Mouse (Mus musculus) CH12.LX (cell line): ENCODE measurements around the gene Ppp4c. TPM values are rescaled to one million over a fixed set of nuclear protein-coding genes. Genes with fewer than 3 reads are reported as not detected.

ENCODE experiments used
- DNase-seq: peaks from one replicate; pipeline ENCODE4 v3.0.0-alpha.2; 2013; ENCODE audit errors: extremely low read depth
- H3K27ac ChIP-seq: 2 replicates; pipeline ENCODE4 v1.5.1; 2012; ENCODE audit warnings: low read depth, mild to moderate bottlenecking, control low read depth, moderate library complexity; ENCODE audit not compliant: insufficient read depth
- H3K27me3 ChIP-seq: replicated peaks from 2 replicates; pipeline ENCODE3; 2012; ENCODE audit warnings: inconsistent platforms
- H3K36me3 ChIP-seq, 2 experiments: replicated peaks in 1 of 2; 2 replicates each; pipeline versions ENCODE3 to v1.6.1; 2012; ENCODE audit warnings: inconsistent platforms in 1 of 2, low read length in 1 of 2, mild to moderate bottlenecking in 1 of 2, mixed read lengths in 1 of 2, moderate library complexity in 1 of 2; ENCODE audit not compliant: control insufficient read depth in 1 of 2, insufficient read depth in 1 of 2
- H3K4me1 ChIP-seq, 2 experiments: 2 replicates each; pipeline ENCODE4 v1.6.1; 2012; ENCODE audit warnings: inconsistent platforms in 1 of 2, moderate library complexity in 1 of 2; ENCODE audit not compliant: insufficient read depth in 2 of 2, control insufficient read depth in 1 of 2
- H3K4me2 ChIP-seq: 2 replicates; pipeline ENCODE4 v1.6.1; 2012; ENCODE audit warnings: low read depth, mild to moderate bottlenecking, control low read depth; ENCODE audit not compliant: poor library complexity, insufficient read depth, severe bottlenecking
- H3K4me3 ChIP-seq, 3 experiments: fragments of 150-350 bp in 1 of 3; sonication (generic) in 1 of 3; replicated peaks in 1 of 3; 2 replicates each; pipeline versions ENCODE3 to v1.5.1; 2011 to 2012; ENCODE audit warnings: low read depth in 2 of 3, low read length in 2 of 3, mild to moderate bottlenecking in 2 of 3, moderate library complexity in 2 of 3, control low read depth in 1 of 3, improper control_type of control experiment in 1 of 3, inconsistent platforms in 1 of 3, mixed read lengths in 1 of 3; ENCODE audit not compliant: poor library complexity in 1 of 3
- H3K79me2 ChIP-seq: replicated peaks from 2 replicates; pipeline ENCODE4 v1.6.1; 2012; ENCODE audit warnings: mild to moderate bottlenecking, moderate library complexity; ENCODE audit not compliant: control insufficient read depth, poor library complexity, insufficient read depth, severe bottlenecking; ENCODE audit errors: extremely low read depth
- H3K9ac ChIP-seq: 2 replicates; pipeline ENCODE4 v1.6.1; 2012; ENCODE audit warnings: low read depth, mild to moderate bottlenecking, control low read depth, moderate library complexity; ENCODE audit not compliant: insufficient read depth
- H3K9me3 ChIP-seq: replicated peaks from 2 replicates; pipeline ENCODE3; 2012; ENCODE audit warnings: low read length, inconsistent platforms, mixed read lengths
- CHD1 ChIP-seq: IDR thresholded peaks from 2 replicates; pipeline ENCODE4 v1.6.1; 2012; ENCODE audit warnings: low read depth, low read length, improper control_type of control experiment, inconsistent platforms
- CHD2 ChIP-seq: IDR thresholded peaks from 2 replicates; pipeline ENCODE4 v1.6.1; 2011; ENCODE audit warnings: low read length, improper control_type of control experiment
- CTCF ChIP-seq, 2 experiments: IDR thresholded peaks in 1 of 2; conservative IDR thresholded peaks in 1 of 2; 2 replicates each; pipeline ENCODE4 v1.5.1; 2011 to 2012; ENCODE audit warnings: low read depth in 2 of 2, low read length in 2 of 2, improper control_type of control experiment in 1 of 2, inconsistent platforms in 1 of 2, mild to moderate bottlenecking in 1 of 2, moderate library complexity in 1 of 2
- IRF4 ChIP-seq: IDR thresholded peaks from 2 replicates; pipeline ENCODE4 v1.6.1; 2014; ENCODE audit warnings: low read depth, mild to moderate bottlenecking, inconsistent platforms, low read length, improper control_type of control experiment
- JUN ChIP-seq: IDR thresholded peaks from 2 replicates; pipeline ENCODE4 v1.6.1; 2011; ENCODE audit warnings: low read depth, mild to moderate bottlenecking, low read length, improper control_type of control experiment, moderate library complexity; ENCODE audit not compliant: insufficient read depth
- MXI1 ChIP-seq: IDR thresholded peaks from 2 replicates; pipeline ENCODE4 v1.6.1; 2011; ENCODE audit warnings: mild to moderate bottlenecking, low read depth, low read length, improper control_type of control experiment
- MYC ChIP-seq: IDR thresholded peaks from 2 replicates; pipeline ENCODE4 v1.6.1; 2011; ENCODE audit warnings: low read depth, mild to moderate bottlenecking, improper control_type of control experiment, low read length
- NELFE ChIP-seq: IDR thresholded peaks from 2 replicates; pipeline ENCODE4 v1.6.1; 2011; ENCODE audit warnings: low read depth, low read length, improper control_type of control experiment
- NRF1 ChIP-seq: IDR thresholded peaks from 2 replicates; pipeline ENCODE4 v1.6.1; 2014; ENCODE audit warnings: low read depth, mild to moderate bottlenecking, inconsistent platforms, low read length, improper control_type of control experiment, moderate library complexity
- POLR2A ChIP-seq: IDR thresholded peaks from 2 replicates; pipeline ENCODE4 v1.6.1; 2011; ENCODE audit warnings: low read depth, mild to moderate bottlenecking, improper control_type of control experiment, low read length
- RAD21 ChIP-seq: IDR thresholded peaks from 2 replicates; pipeline ENCODE4 v1.6.1; 2011; ENCODE audit warnings: low read depth, mild to moderate bottlenecking, low read length, improper control_type of control experiment, moderate library complexity
- SMC3 ChIP-seq: IDR thresholded peaks from 2 replicates; pipeline ENCODE4 v1.6.1; 2011; ENCODE audit warnings: low read depth, low read length, improper control_type of control experiment
- TBP ChIP-seq: conservative IDR thresholded peaks from 2 replicates; pipeline ENCODE4 v1.6.1; 2011; ENCODE audit warnings: low read depth, low read length, improper control_type of control experiment
- USF2 ChIP-seq: conservative IDR thresholded peaks from 2 replicates; pipeline ENCODE4 v1.6.1; 2011; ENCODE audit warnings: low read depth, low read length, improper control_type of control experiment
- dilution Hi-C: fragments of 300-500 bp; cut with MboI; formaldehyde crosslinking; loops from 2 replicates; pipeline ENCODE4 v1.14.3; 2020; ENCODE audit warnings: low sequenced_read_pairs; ENCODE audit not compliant: extremely low pct_unique_long_range_greater_than_20kb, extremely low pct_ligation_motif_present
- in situ Hi-C: fragments of 300-500 bp; cut with MboI; formaldehyde crosslinking; loops from 3 replicates; pipeline ENCODE4 v1.14.3; 2019; ENCODE audit warnings: low sequenced_read_pairs, low pct_ligation_motif_present, low pct_unique_long_range_greater_than_20kb, mixed read lengths
- polyA plus RNA-seq: library from polyadenylated mRNA; unstranded; fragments of >175 nt; gene quantifications from 2 replicates; pipeline ENCODE4 v1.2.1, GENCODE M21; 2012; ENCODE audit warnings: low read depth; ENCODE audit not compliant: insufficient read length
- total RNA-seq, 2 experiments: library from RNA; depleted of rRNA; stranded (reverse); fragments of 300-350 nt in 1 of 2; fragments of >200 nt in 1 of 2; gene quantifications; 2 replicates each; pipeline ENCODE4 v1.2.3; 2012 to 2014

The Ppp4c gene
- total and polyA plus RNA-seq, 3 experiments: 161 to 213 (median 195) TPM

GRCm38 (mm10) chr7:126762471-126763008 is 29.8 kb downstream of the Ppp4c start:
- DNase-seq: no peak
- Histone ChIP-seq H3K27me3 (no peaks in the 10 kb centered on the region), H3K4me2 (no peak overlapping the region), H3K9me3 (no peaks in the 10 kb centered on the region), H3K9ac (no peak overlapping the region), H3K4me3 (no peak overlapping the region), H3K36me3 (peaks cover 31 to 57% of the 10 kb centered on the region in 2 experiments), H3K79me2 (no peaks in the 10 kb centered on the region), H3K4me1 (peaks cover 8 to 44% of the 10 kb centered on the region in 2 experiments), H3K27ac (no peak overlapping the region)
- dilution Hi-C loops: no loop called here
- TF ChIP-seq RAD21 (no peak), MXI1 (no peak), CHD2 (no peak), POLR2A (no peak)
- in situ Hi-C loops: no loop called here

GRCm38 (mm10) chr7:126761529-126762067 is 30.7 kb downstream of the Ppp4c start:
- Histone ChIP-seq H3K4me2 (no peak overlapping the region), H3K4me1 (peaks cover 8 to 44% of the 10 kb centered on the region in 2 experiments), H3K4me3 (no peak overlapping the region), H3K9ac (no peak overlapping the region), H3K36me3 (peaks cover 27 to 48% of the 10 kb centered on the region in 2 experiments), H3K27ac (no peak overlapping the region), H3K9me3 (no peaks in the 10 kb centered on the region), H3K27me3 (no peaks in the 10 kb centered on the region), H3K79me2 (no peaks in the 10 kb centered on the region)
- no peak for DNase-seq
- dilution Hi-C loops: no loop called here
- TF ChIP-seq NRF1 (no peak), TBP (no peak), CHD1 (no peak), NELFE (no peak), CTCF (conservative IDR thresholded peaks at IDR 0.05 in 1 of 2, IDR thresholded peaks at IDR 0.05 in 1 of 2; ENCODE audit: low read depth in 2 of 2, low read length in 2 of 2) (no peak)
- in situ Hi-C loops: no loop called here

GRCm38 (mm10) chr7:126760956-126761355 is 31.3 kb downstream of the Ppp4c start:
- no peak overlapping the region for H3K4me2 ChIP-seq
- no peaks in the 10 kb centered on the region for H3K27me3 ChIP-seq
- no peak for TF ChIP-seq SMC3
- no peak for TF ChIP-seq MYC
- no peak for TF ChIP-seq IRF4
- TF ChIP-seq NELFE: no peak
- TF ChIP-seq RAD21: no peak
- TF ChIP-seq USF2: no peak
- TF ChIP-seq CTCF (conservative IDR thresholded peaks at IDR 0.05 in 1 of 2, IDR thresholded peaks at IDR 0.05 in 1 of 2; ENCODE audit: low read depth in 2 of 2, low read length in 2 of 2): no peak
- TF ChIP-seq JUN: no peak
- no peaks in the 10 kb centered on the region for H3K79me2 ChIP-seq
- in situ Hi-C loops (no loop called here), dilution Hi-C loops (no loop called here)
- H3K4me3 ChIP-seq: no peak overlapping the region
- H3K4me1 ChIP-seq: peaks cover 8 to 44% of the 10 kb centered on the region in 2 experiments
- no peak overlapping the region for H3K9ac ChIP-seq
- no peaks in the 10 kb centered on the region for H3K9me3 ChIP-seq
- H3K27ac ChIP-seq: no peak overlapping the region
- DNase-seq: no peak
- H3K36me3 ChIP-seq: peaks cover 22 to 41% of the 10 kb centered on the region in 2 experiments
